In genomic region chr8:69790773-69791367, GRCm38 (mm10) we compare ENCODE assay signal across 8 mouse cellular contexts. TPM values are rescaled to one million over a fixed set of nuclear protein-coding genes. Genes with fewer than 3 reads are reported as not detected.
DNase-seq lines count a peak whose midpoint lies in the region; ATAC-seq and TF ChIP-seq lines count a peak whose summit lies in the region.

Gene Atp13a1, plus strand, starts transcription at chr8:69791163.
Gene Zfp866, minus strand, starts transcription at chr8:69791178.

- dilution Hi-C loops in CH12.LX (cut with MboI; ENCODE audit: extremely low pct_ligation_motif_present, extremely low pct_unique_long_range_greater_than_20kb, low sequenced_read_pairs): no loop called here

- peaks cover 25 to 37% of the 10 kb centered on the region in 2 experiments for H3K36me3 ChIP-seq in CH12.LX (replicated peaks in 1 of 2; ENCODE audit: control insufficient read depth in 1 of 2, insufficient read depth in 1 of 2, low read length in 1 of 2)
- no peaks in the 10 kb centered on the region; the same call in 1 of the 2 replicates for H3K36me3 ChIP-seq in forebrain, embryonic 11.5 days (ENCODE audit: control insufficient read depth, insufficient read depth, low read length)
- peaks cover 25% of the 10 kb centered on the region for H3K36me3 ChIP-seq in heart, postnatal 0 days (replicated peaks; ENCODE audit: control insufficient read depth, insufficient read depth, low read length)
- H3K36me3 ChIP-seq in liver, embryonic 16.5 days (ENCODE audit: control insufficient read depth, insufficient read depth): peaks cover 19% of the 10 kb centered on the region
- H3K36me3 ChIP-seq in neural tube, embryonic 13.5 days: peaks cover 27% of the 10 kb centered on the region
- no peaks in the 10 kb centered on the region; the same call in 1 of the 2 replicates for H3K36me3 ChIP-seq in testis, adult 2 months (ENCODE audit: control insufficient read depth, insufficient read depth, low read length)

- DNase-seq in CH12.LX (ENCODE audit: extremely low read depth): peak; percentile 94
- peak; percentile 84 for DNase-seq in c-Kit-positive CD71-negative TER-119-negative erythroid progenitor cells, embryonic 14.5 days (ENCODE audit: low read depth)
- peak; percentile 91 for DNase-seq in forebrain, embryonic 11.5 days (ENCODE audit: low spot score)
- DNase-seq in heart, postnatal 0 days (ENCODE audit: low spot score): peak; percentile 79
- DNase-seq in kidney, postnatal 4 days: peak; percentile 90 to 94

- peak within 1 kb of the TSS; percentile 85 for H3K27ac ChIP-seq in CH12.LX (ENCODE audit: insufficient read depth, low read depth)
- H3K27ac ChIP-seq in forebrain, embryonic 11.5 days (ENCODE audit: low read depth, low read length): peak within 1 kb of the TSS; percentile 68
- peak within 1 kb of the TSS; percentile 90 for H3K27ac ChIP-seq in heart, postnatal 0 days (ENCODE audit: low read depth)
- H3K27ac ChIP-seq in liver, embryonic 16.5 days (ENCODE audit: low read length): peak within 1 kb of the TSS; percentile 100
- H3K27ac ChIP-seq in neural tube, embryonic 13.5 days (replicated peaks): peak within 1 kb of the TSS; percentile 86
- H3K27ac ChIP-seq in testis, adult 2 months (ENCODE audit: control insufficient read depth, insufficient read depth, low read depth, low read length): peak within 1 kb of the TSS; percentile 97

- H3K9me3 ChIP-seq in CH12.LX (replicated peaks; ENCODE audit: low read length): no peaks in the 10 kb centered on the region
- H3K9me3 ChIP-seq in forebrain, embryonic 11.5 days (ENCODE audit: control insufficient read depth, low read length): no peaks in the 10 kb centered on the region
- H3K9me3 ChIP-seq in heart, postnatal 0 days (replicated peaks; ENCODE audit: control insufficient read depth, low read length): no peaks in the 10 kb centered on the region
- no peaks in the 10 kb centered on the region for H3K9me3 ChIP-seq in liver, embryonic 16.5 days (replicated peaks; ENCODE audit: control insufficient read depth, low read length)
- H3K9me3 ChIP-seq in neural tube, embryonic 13.5 days: no peaks in the 10 kb centered on the region

- peak within 1 kb of the TSS; percentile 92 for H3K4me2 ChIP-seq in CH12.LX (ENCODE audit: insufficient read depth, low read depth, poor library complexity, severe bottlenecking)
- peak within 1 kb of the TSS; percentile 76 for H3K4me2 ChIP-seq in forebrain, embryonic 11.5 days (ENCODE audit: low read depth, low read length, severe bottlenecking)
- H3K4me2 ChIP-seq in heart, postnatal 0 days (ENCODE audit: low read depth, low read length): peak within 1 kb of the TSS; percentile 97
- peak within 1 kb of the TSS; percentile 85 for H3K4me2 ChIP-seq in liver, embryonic 16.5 days (ENCODE audit: low read depth, low read length)
- peak within 1 kb of the TSS; percentile 92 for H3K4me2 ChIP-seq in neural tube, embryonic 13.5 days

- peak within 1 kb of the TSS; percentile 93 for H3K9ac ChIP-seq in CH12.LX (ENCODE audit: insufficient read depth, low read depth)
- peak within 1 kb of the TSS; percentile 98 for H3K9ac ChIP-seq in forebrain, embryonic 11.5 days (ENCODE audit: low read length)
- H3K9ac ChIP-seq in heart, postnatal 0 days (replicated peaks; ENCODE audit: low read depth, low read length): peak within 1 kb of the TSS; percentile 94
- peak within 1 kb of the TSS; percentile 94 for H3K9ac ChIP-seq in liver, embryonic 16.5 days (ENCODE audit: low read depth, low read length)
- H3K9ac ChIP-seq in neural tube, embryonic 13.5 days: peak within 1 kb of the TSS; percentile 98

- peaks cover 28% of the 10 kb centered on the region for H3K79me2 ChIP-seq in CH12.LX (replicated peaks; ENCODE audit: control insufficient read depth, extremely low read depth, insufficient read depth, poor library complexity, severe bottlenecking)

- peaks cover 9 to 29% of the 10 kb centered on the region in 2 experiments for H3K4me1 ChIP-seq in CH12.LX (ENCODE audit: control insufficient read depth in 1 of 2, insufficient read depth in 2 of 2)
- peaks cover 10% of the 10 kb centered on the region for H3K4me1 ChIP-seq in forebrain, embryonic 11.5 days (replicated peaks; ENCODE audit: control insufficient read depth, insufficient read depth, low read length)
- H3K4me1 ChIP-seq in heart, postnatal 0 days (ENCODE audit: control insufficient read depth, insufficient read depth): peaks cover 18% of the 10 kb centered on the region
- H3K4me1 ChIP-seq in liver, embryonic 16.5 days (ENCODE audit: control insufficient read depth, low read depth, low read length): peaks cover 23% of the 10 kb centered on the region
- peaks cover 31% of the 10 kb centered on the region for H3K4me1 ChIP-seq in neural tube, embryonic 13.5 days (replicated peaks)
- H3K4me1 ChIP-seq in testis, adult 2 months (ENCODE audit: control insufficient read depth, insufficient read depth, low read length): no peaks in the 10 kb centered on the region; the same call in 1 of the 2 replicates

- peak within 1 kb of the TSS; percentile 67 to 100 (median 78) for H3K4me3 ChIP-seq in CH12.LX (replicated peaks in 1 of 3; ENCODE audit: low read depth in 2 of 3, low read length in 2 of 3, poor library complexity in 1 of 3)
- H3K4me3 ChIP-seq in forebrain, embryonic 11.5 days (ENCODE audit: low read depth, low read length): peak within 1 kb of the TSS; percentile 100
- H3K4me3 ChIP-seq in heart, postnatal 0 days (ENCODE audit: low read depth, low read length): peak within 1 kb of the TSS; percentile 98
- H3K4me3 ChIP-seq in liver, embryonic 16.5 days (ENCODE audit: low read depth, low read length): peak within 1 kb of the TSS; percentile 100
- peak within 1 kb of the TSS; percentile 100 for H3K4me3 ChIP-seq in neural tube, embryonic 13.5 days
- peak within 1 kb of the TSS; percentile 97 for H3K4me3 ChIP-seq in testis, adult 2 months (ENCODE audit: control insufficient read depth, low read depth, low read length)

- no peaks in the 10 kb centered on the region for H3K27me3 ChIP-seq in CH12.LX (replicated peaks)
- H3K27me3 ChIP-seq in forebrain, embryonic 11.5 days (ENCODE audit: control insufficient read depth, insufficient read depth, low read length): no peaks in the 10 kb centered on the region
- H3K27me3 ChIP-seq in heart, postnatal 0 days (ENCODE audit: control insufficient read depth, insufficient read depth, low read length): no peaks in the 10 kb centered on the region
- no peaks in the 10 kb centered on the region for H3K27me3 ChIP-seq in liver, embryonic 16.5 days (ENCODE audit: control insufficient read depth, insufficient read depth, low read depth, low read length)
- no peaks in the 10 kb centered on the region for H3K27me3 ChIP-seq in neural tube, embryonic 13.5 days
- no peaks in the 10 kb centered on the region for H3K27me3 ChIP-seq in testis, adult 2 months (ENCODE audit: control insufficient read depth, insufficient read depth, low read length)

- peak; percentile 92 for TF ChIP-seq POLR2A in CH12.LX (IDR thresholded peaks at IDR 0.05; ENCODE audit: low read depth, low read length)
- peak; percentile 90 for TF ChIP-seq POLR2A in testis, adult 2 months (IDR thresholded peaks at IDR 0.05; ENCODE audit: control insufficient read depth, low read depth, low read length)

- peak; percentile 95 for ATAC-seq in forebrain, embryonic 11.5 days (replicated peaks; ENCODE audit: low FRiP score)
- ATAC-seq in heart, postnatal 0 days (ENCODE audit: insufficient read depth, low read depth): peak; percentile 94
- ATAC-seq in liver, embryonic 16.5 days (ENCODE audit: low read depth): peak; percentile 94
- ATAC-seq in neural tube, embryonic 13.5 days (ENCODE audit: low read depth): peak; percentile 97

- TF ChIP-seq EP300 in CH12.LX (IDR thresholded peaks at IDR 0.05; ENCODE audit: low read length): no peak
- TF ChIP-seq EP300 in heart, postnatal 0 days (IDR thresholded peaks at IDR 0.05; ENCODE audit: low read depth): 0 out of 2 replicates have a peak, but pooled peaks have one; percentile 54

- TF ChIP-seq RAD21 in CH12.LX (IDR thresholded peaks at IDR 0.05; ENCODE audit: low read depth, low read length): no peak

- under 1% methylated on average over 38 of the region's 38 CpGs for WGBS in forebrain, embryonic 11.5 days
- under 1% methylated on average over 37 of the region's 38 CpGs for WGBS in heart, postnatal 0 days
- WGBS in liver, embryonic 16.5 days (ENCODE audit: insufficient replicate concordance): under 1% methylated on average over 38 of the region's 38 CpGs
- WGBS in neural tube, embryonic 13.5 days: under 1% methylated on average over 38 of the region's 38 CpGs

- in situ Hi-C loops in CH12.LX (cut with MboI; ENCODE audit: low pct_ligation_motif_present, low pct_unique_long_range_greater_than_20kb, low sequenced_read_pairs): no loop called here

- TF ChIP-seq CTCF in CH12.LX (conservative IDR thresholded peaks at IDR 0.05 in 1 of 2, IDR thresholded peaks at IDR 0.05 in 1 of 2; ENCODE audit: low read depth in 2 of 2, low read length in 2 of 2): no peak
- no peak for TF ChIP-seq CTCF in heart, postnatal 0 days (IDR thresholded peaks at IDR 0.05; ENCODE audit: low read depth)
- no peak for TF ChIP-seq CTCF in testis, adult 2 months (IDR thresholded peaks at IDR 0.05; ENCODE audit: control insufficient read depth, insufficient read depth, insufficient replicate concordance, low read depth, low read length)

TF ChIP-seq in CH12.LX, 34 proteins besides CTCF, POLR2A, EP300 and RAD21 (continues in another document):
- no peak for TF ChIP-seq ZNF384 (IDR thresholded peaks at IDR 0.05; ENCODE audit: low read depth, low read length)

RNA-seq across cellular contexts. Expression of gene Atp13a1, which starts in this region (rescaled TPM):
- total RNA-seq in CH12.LX (2012; rRNA removed) (53.3 and 58.4 TPM in 2 replicates), CH12.LX (2014; rRNA removed) (36.6 and 36.8 TPM in 2 replicates)
- 46.9 and 51.0 TPM in 2 replicates for polyA plus RNA-seq in CH12.LX (2012; ENCODE audit: insufficient read length, low read depth)
- 53.6 and 58.4 TPM in 2 replicates for polyA plus RNA-seq in forebrain, embryonic 11.5 days (2014; fragmentation: Nextera tagmentation; extraction: Ambion mirVana)
- total RNA-seq in heart, postnatal 0 days (2014; rRNA removed; ENCODE audit: low replicate concordance): 42.4 and 44.0 TPM in 2 replicates
- polyA plus RNA-seq in heart, postnatal 0 days (2015; fragmentation: Nextera tagmentation; extraction: Ambion mirVana): 13.1 and 13.5 TPM in 2 replicates
- polyA plus RNA-seq in liver, embryonic 16.5 days (2015; fragmentation: Nextera tagmentation; extraction: Ambion mirVana): 18.6 and 20.9 TPM in 2 replicates
- 43.7 and 45.4 TPM in 2 replicates for polyA plus RNA-seq in neural tube, embryonic 13.5 days (2015; fragmentation: Nextera tagmentation; extraction: Ambion mirVana)
- 22.6 and 23.6 TPM in 2 replicates for polyA plus RNA-seq in testis, adult 2 months (2012; rRNA removed)

RNA-seq across cellular contexts. Expression of gene Zfp866, which starts in this region (rescaled TPM):
- total RNA-seq in CH12.LX (2012; rRNA removed) (14.3 and 15.4 TPM in 2 replicates), CH12.LX (2014; rRNA removed) (14.8 and 16.0 TPM in 2 replicates)
- polyA plus RNA-seq in CH12.LX (2012; ENCODE audit: insufficient read length, low read depth): 14.4 and 15.6 TPM in 2 replicates
- polyA plus RNA-seq in forebrain, embryonic 11.5 days (2014; fragmentation: Nextera tagmentation; extraction: Ambion mirVana): 45.0 and 45.8 TPM in 2 replicates
- 14.1 and 20.5 TPM in 2 replicates for total RNA-seq in heart, postnatal 0 days (2014; rRNA removed; ENCODE audit: low replicate concordance)
- polyA plus RNA-seq in heart, postnatal 0 days (2015; fragmentation: Nextera tagmentation; extraction: Ambion mirVana): 8.0 and 9.2 TPM in 2 replicates
- polyA plus RNA-seq in liver, embryonic 16.5 days (2015; fragmentation: Nextera tagmentation; extraction: Ambion mirVana): 7.7 and 8.6 TPM in 2 replicates
- 39.6 and 45.7 TPM in 2 replicates for polyA plus RNA-seq in neural tube, embryonic 13.5 days (2015; fragmentation: Nextera tagmentation; extraction: Ambion mirVana)
- polyA plus RNA-seq in testis, adult 2 months (2012; rRNA removed): 6.4 and 8.1 TPM in 2 replicates

Comparison
In these comparisons a context has a peak if more than half of its experiments do, and no peak if none do; other contexts are left out.
1. Peak in every context shown above with its lines: DNase-seq, ATAC-seq, H3K4me3 ChIP-seq and H3K27ac ChIP-seq.